Mouse (Mus musculus) cerebellum, postnatal 10 days (tissue): ENCODE measurements around the gene Slc35f1.
A peak's percentile ranks its signal among the peaks of the same experiment; 100 is the strongest.
"Not testable (repeated sequence)": the region's sequence is repeated elsewhere in the genome, so short reads cannot be mapped to it uniquely, and the experiment has no call there.

Source experiments
- DNase-seq, 2 experiments: peaks; one replicate each; pipeline ENCODE4 v3.0.0; 2021; ENCODE audit warnings: mixed read lengths in 2 of 2

Slc35f1 gene

GRCm38 (mm10) chr10:52791560-52791959 lies 101.2 kb downstream of the Slc35f1 start:
- DNase-seq, result peak; percentile 4 to 12

GRCm38 (mm10) chr10:52797454-52797853 lies 107.1 kb downstream of the Slc35f1 start:
- no peak for DNase-seq

GRCm38 (mm10) chr10:52807808-52808207 lies 117.5 kb downstream of the Slc35f1 start:
- peak in 1 of 2 experiments; percentile 16 for DNase-seq

GRCm38 (mm10) chr10:52812861-52813260 lies 122.5 kb downstream of the Slc35f1 start:
- no peak for DNase-seq

- peak; percentile 61 to 72 for DNase-seq
Observed at GRCm38 (mm10) chr10:52814358-52814757, 124.0 kb downstream of the Slc35f1 start.

- DNase-seq, result no peak
Observed at GRCm38 (mm10) chr10:52819661-52820060, 129.3 kb downstream of the Slc35f1 start.

GRCm38 (mm10) chr10:52822909-52823308 lies 132.6 kb downstream of the Slc35f1 start:
- no peak for DNase-seq

GRCm38 (mm10) chr10:52825746-52826145 lies 135.4 kb downstream of the Slc35f1 start:
- no peak for DNase-seq

- DNase-seq, result peak; percentile 88
Observed at GRCm38 (mm10) chr10:52840819-52841218, 150.5 kb downstream of the Slc35f1 start.

GRCm38 (mm10) chr10:52851994-52852393 lies 161.7 kb downstream of the Slc35f1 start:
- DNase-seq, result no peak

GRCm38 (mm10) chr10:52860851-52861250 lies 170.5 kb downstream of the Slc35f1 start:
- DNase-seq, result no peak

- no peak for DNase-seq
Observed at GRCm38 (mm10) chr10:52864936-52865335, 174.6 kb downstream of the Slc35f1 start.

GRCm38 (mm10) chr10:52871110-52871509 lies 180.8 kb downstream of the Slc35f1 start:
- DNase-seq, result no peak

- no peak for DNase-seq
Observed at GRCm38 (mm10) chr10:52874133-52874532, 183.8 kb downstream of the Slc35f1 start.

- DNase-seq, result no peak
Observed at GRCm38 (mm10) chr10:52874712-52875111, 184.4 kb downstream of the Slc35f1 start.

- no peak for DNase-seq
Observed at GRCm38 (mm10) chr10:52877263-52878021, 187.1 kb downstream of the Slc35f1 start.

GRCm38 (mm10) chr10:52878093-52878801 lies 187.9 kb downstream of the Slc35f1 start:
- DNase-seq, result no peak

- DNase-seq, result not testable (repeated sequence)
Observed at GRCm38 (mm10) chr10:52896724-52897123, 206.4 kb downstream of the Slc35f1 start.

- peak; percentile 91 to 92 for DNase-seq
Observed at GRCm38 (mm10) chr10:52904914-52905313, 214.6 kb downstream of the Slc35f1 start.

GRCm38 (mm10) chr10:52911762-52912161 lies 221.4 kb downstream of the Slc35f1 start:
- no peak for DNase-seq

GRCm38 (mm10) chr10:52918715-52919114 lies 228.4 kb downstream of the Slc35f1 start:
- no peak for DNase-seq

GRCm38 (mm10) chr10:52923143-52923542 lies 232.8 kb downstream of the Slc35f1 start:
- DNase-seq, result no peak

GRCm38 (mm10) chr10:52926330-52926729 lies 236.0 kb downstream of the Slc35f1 start:
- DNase-seq, result no peak

GRCm38 (mm10) chr10:52932159-52932558 lies 241.8 kb downstream of the Slc35f1 start:
- no peak for DNase-seq
